Mouse (Mus musculus): ENCODE measurements at regions not wholly inside any gene's neighbourhood (a gene's known extent, or its start where the extent isn't known, plus 50 kb on each side); places are given as distances from the start of the nearest gene placed in this dataset.
A peak's percentile ranks its signal among the peaks of the same experiment; 100 is the strongest.
"Not testable (repeated sequence)": the region's sequence is repeated elsewhere in the genome, so short reads cannot be mapped to it uniquely, and the experiment has no call there.

- Histone ChIP-seq H3K27ac (no peak overlapping the region), H3K4me3 (no peak overlapping the region)
- intact Hi-C loops (cut with DNase I), result no loop called here
- DNase-seq (ENCODE audit: extremely low spot score in 1 of 2, low spot score in 2 of 2), result no peak
- TF ChIP-seq CTCF (IDR thresholded peaks at IDR 0.05), result no peak; the same call in 1 of the 2 replicates
Observed at GRCm38 (mm10) chr9:41914611-41915010, 209.5 kb downstream of the Sorl1 start.

DNA sequence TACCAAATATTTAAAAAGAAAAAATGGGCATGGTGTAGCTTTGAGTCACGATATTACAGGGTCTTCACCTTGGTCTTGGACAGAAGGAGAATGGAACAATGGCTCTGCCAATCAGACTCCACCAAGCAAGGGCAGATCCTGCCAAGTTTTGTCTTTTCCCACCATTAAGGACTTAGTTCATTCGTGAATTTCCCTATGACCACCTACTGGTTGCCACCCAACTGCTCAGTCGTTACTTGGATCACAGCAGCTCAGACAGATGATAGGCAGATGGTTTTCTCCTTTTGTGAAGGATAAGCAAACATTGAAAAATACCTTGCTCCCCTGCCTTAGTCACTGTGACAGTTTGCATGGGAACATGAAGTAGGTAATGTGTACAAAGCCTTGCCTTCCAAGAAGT is 210.2 kb downstream of the Sorl1 start:
- H3K4me3 ChIP-seq, result no peak overlapping the region
- no peak for TF ChIP-seq CTCF (IDR thresholded peaks at IDR 0.05)
- intact Hi-C loops (cut with DNase I), result no loop called here
- DNase-seq (ENCODE audit: extremely low spot score in 1 of 2, low spot score in 2 of 2), result no peak
- no peak overlapping the region for H3K27ac ChIP-seq

GRCm38 (mm10) chr9:41912482-41912881 is 211.6 kb downstream of the Sorl1 start:
- intact Hi-C loops (cut with DNase I), result no loop called here
- no peak overlapping the region for H3K4me3 ChIP-seq
- no peak for TF ChIP-seq CTCF (IDR thresholded peaks at IDR 0.05)
- H3K27ac ChIP-seq, result no peak overlapping the region
- DNase-seq (ENCODE audit: extremely low spot score in 1 of 2, low spot score in 2 of 2), result no peak

- no peak for TF ChIP-seq CTCF (IDR thresholded peaks at IDR 0.05)
- Histone ChIP-seq H3K27ac (no peak overlapping the region), H3K4me3 (no peak overlapping the region)
- no peak for DNase-seq (ENCODE audit: extremely low spot score in 1 of 2, low spot score in 2 of 2)
- intact Hi-C loops (cut with DNase I), result no loop called here
Observed at GRCm38 (mm10) chr9:41900606-41900974, 223.5 kb downstream of the Sorl1 start.

DNA sequence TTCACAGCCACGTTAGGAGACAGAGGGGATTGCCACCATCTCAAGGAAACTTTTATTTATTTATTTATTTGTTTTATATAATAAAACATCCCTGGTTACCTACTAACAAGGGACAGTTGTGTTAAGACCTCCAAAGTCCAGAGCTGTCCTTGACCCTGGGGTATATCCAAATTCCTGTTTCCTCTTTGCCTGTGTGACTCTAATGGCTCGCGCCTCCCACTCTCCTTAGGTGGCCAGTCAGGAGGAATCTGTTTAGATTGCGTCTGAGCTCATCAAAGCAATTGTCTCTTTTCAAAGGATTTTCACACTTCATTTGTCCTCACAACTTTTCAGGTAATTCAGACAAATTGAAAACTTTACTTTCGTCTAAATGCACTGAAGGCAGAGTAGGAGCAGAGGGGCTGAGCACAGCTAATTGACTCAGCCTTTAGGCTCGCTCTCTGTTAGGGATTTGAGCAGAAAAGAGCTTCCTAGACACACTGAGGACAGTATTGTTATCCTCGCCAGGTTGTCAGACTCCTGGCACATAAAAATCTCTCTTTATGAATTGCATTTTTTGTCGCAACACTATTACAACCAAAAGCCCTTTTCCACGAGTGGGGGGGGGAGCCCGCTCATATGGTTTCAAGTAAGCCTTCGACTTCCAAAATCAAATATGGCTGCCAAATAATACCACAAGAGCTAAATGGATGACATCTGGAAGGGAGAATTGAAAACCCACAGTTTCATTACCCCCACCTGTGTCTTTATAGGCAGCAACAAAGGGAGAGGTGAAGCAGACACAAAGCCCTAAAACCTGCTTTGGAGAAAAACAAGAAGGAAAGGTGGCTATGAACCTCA is 224.1 kb downstream of the Sorl1 start:
- Histone ChIP-seq H3K27ac (no peak overlapping the region), H3K4me3 (no peak overlapping the region)
- intact Hi-C loops (cut with DNase I), result no loop called here
- TF ChIP-seq CTCF (IDR thresholded peaks at IDR 0.05), result no peak
- no peak for DNase-seq (ENCODE audit: extremely low spot score in 1 of 2, low spot score in 2 of 2)

DNA sequence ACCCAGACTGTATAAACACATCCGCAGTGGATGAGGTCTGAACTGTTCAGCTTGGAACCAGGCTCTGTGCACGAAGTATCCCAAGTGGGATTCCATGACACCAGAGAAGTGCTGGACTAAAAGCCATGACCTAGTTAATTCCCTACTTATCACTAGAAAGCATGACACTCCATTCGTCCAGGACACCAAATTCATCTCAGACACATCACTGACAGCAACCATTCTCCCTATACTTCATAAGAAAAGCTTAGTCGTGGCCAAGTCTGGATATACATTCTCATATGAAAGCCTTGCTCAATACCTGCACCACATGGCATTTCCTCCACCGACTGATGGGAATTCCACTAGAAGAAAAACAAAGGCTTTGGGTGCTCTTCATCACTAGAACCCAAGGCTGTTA is 229.0 kb downstream of the Sorl1 start:
- Histone ChIP-seq H3K4me3 (no peak overlapping the region), H3K27ac (no peak overlapping the region)
- TF ChIP-seq CTCF (IDR thresholded peaks at IDR 0.05), result no peak
- intact Hi-C loops (cut with DNase I), result no loop called here
- DNase-seq (ENCODE audit: extremely low spot score in 1 of 2, low spot score in 2 of 2), result no peak

DNA sequence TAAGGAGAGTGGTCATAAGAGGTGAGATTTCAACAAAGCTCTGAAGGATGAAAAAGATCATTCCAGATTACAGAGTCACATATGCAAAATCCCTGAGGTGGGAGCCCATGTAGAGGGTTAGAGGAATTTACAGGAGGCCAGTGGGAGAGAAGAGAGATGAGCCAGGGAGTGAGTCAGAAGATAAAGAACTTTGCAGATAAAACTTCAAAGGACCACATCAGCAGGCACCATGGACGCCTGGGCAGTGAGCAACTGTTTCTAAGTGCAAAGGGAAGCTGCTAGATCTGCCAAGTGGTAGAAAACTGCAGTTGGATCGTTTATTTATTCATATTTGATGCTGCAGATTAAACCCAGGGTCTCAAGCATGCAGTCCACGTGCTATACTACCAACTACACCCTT is 231.3 kb downstream of the Sorl1 start:
- TF ChIP-seq CTCF (IDR thresholded peaks at IDR 0.05), result no peak
- intact Hi-C loops (cut with DNase I), result loop anchor here (5.0 kb wide), 3 partner anchors 156 to 421 kb away; no protein-coding TSS in a partner anchor
- H3K27ac ChIP-seq, result no peak overlapping the region
- no peak for DNase-seq (ENCODE audit: extremely low spot score in 1 of 2, low spot score in 2 of 2)
- no peak overlapping the region for H3K4me3 ChIP-seq

- TF ChIP-seq CTCF (IDR thresholded peaks at IDR 0.05), result no peak
- H3K27ac ChIP-seq, result peak overlapping the region; percentile 80
- peak overlapping the region; percentile 52 for H3K4me3 ChIP-seq
- intact Hi-C loops (cut with DNase I), result loop anchor here (2.0 to 5.0 kb wide), 4 partner anchors 60 to 419 kb away; no protein-coding TSS in a partner anchor
- DNase-seq (ENCODE audit: extremely low spot score in 1 of 2, low spot score in 2 of 2), result no peak
Observed at GRCm38 (mm10) chr9:41891206-41891605, 232.9 kb downstream of the Sorl1 start.

DNA sequence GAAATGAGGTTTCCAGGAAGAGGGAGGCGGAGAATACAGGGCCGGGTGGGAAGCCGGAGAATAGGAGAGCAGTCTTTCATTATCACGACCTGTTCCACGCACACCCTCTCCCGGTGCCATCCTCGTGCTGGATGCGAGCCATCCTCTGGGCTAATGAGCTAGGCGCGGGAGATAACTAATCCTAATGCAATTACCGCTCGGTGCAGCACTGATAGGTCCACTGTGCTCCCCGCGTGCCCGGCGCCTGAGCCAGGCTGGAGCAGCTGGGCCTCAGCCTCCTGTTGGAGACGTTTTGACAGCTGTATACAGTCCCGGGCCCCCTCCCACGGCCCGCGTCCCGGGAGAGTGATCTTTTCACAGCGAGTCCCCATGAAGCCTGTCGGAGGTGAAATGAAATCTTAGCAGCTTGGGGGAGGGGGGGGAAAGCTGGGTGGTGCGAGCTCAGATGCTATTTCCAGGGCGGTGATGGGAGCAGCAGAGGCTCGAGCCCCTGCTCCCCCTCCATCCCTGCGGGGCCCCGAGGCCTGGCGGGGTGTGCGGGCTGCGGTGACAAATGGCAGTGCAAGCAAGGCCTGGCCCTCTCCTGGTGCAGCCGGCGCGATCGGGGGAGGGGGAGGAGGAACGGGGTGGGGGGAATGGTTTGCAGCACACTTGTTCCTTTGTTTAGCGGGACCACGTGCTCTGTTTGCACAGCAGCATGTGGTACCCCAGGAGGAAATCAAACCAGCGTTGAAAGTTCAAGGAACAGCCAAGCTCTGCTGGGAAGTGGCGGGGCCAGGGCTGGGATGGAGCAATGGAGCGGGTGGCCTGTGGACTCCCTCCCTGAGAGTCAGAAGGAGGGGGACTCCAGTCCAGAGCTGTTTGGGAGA is 233.6 kb downstream of the Sorl1 start:
- DNase-seq (ENCODE audit: extremely low spot score in 1 of 2, low spot score in 2 of 2), result peak; percentile 60 to 68
- TF ChIP-seq CTCF (IDR thresholded peaks at IDR 0.05), result peak; percentile 15; the same call in 1 of the 2 replicates
- Histone ChIP-seq H3K27ac (peak overlapping the region; percentile 80), H3K4me3 (peak overlapping the region; percentile 52)
- intact Hi-C loops (cut with DNase I), result loop anchor here (2.0 to 5.0 kb wide), 4 partner anchors 60 to 418 kb away; no protein-coding TSS in a partner anchor

DNA sequence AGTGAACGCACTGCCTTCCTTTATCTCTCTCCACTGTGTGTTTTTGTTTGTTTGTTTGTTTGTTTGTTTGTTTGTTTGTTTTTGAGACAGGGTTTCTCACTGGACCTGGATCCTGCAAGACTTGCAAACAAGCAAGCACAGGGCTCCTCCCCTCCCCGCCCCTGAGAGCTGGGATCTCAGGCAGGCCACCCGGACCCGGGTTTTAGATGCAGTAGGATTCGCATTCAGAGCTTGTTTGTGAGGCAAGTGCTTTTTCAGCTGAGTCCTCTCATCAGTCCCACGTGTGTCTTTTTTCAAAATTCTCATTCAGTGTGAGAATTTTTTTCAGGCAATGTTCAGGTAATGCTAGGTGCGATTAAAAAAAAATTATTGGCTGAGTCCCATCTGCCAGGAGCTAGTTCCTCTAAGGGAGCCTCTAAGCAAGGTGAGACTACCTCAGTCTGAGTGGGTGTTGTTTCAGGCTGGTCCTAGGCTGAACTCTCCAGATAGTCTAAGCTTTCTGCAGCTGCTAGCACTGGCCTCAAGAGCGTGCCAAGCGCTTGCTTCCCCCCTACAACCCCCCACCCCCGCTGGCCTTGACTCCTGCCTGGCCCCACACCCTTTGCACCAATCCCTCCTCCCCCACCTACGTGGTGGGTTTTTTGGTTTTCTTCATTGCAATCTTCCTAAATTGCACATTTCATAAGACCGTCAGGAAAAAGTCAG is 234.4 kb downstream of the Sorl1 start:
- intact Hi-C loops (cut with DNase I), result loop anchor here (2.0 to 5.0 kb wide), 4 partner anchors 61 to 417 kb away; no protein-coding TSS in a partner anchor
- Histone ChIP-seq H3K4me3 (peak overlapping the region; percentile 52), H3K27ac (peak overlapping the region; percentile 80)
- no peak for DNase-seq (ENCODE audit: extremely low spot score in 1 of 2, low spot score in 2 of 2)
- TF ChIP-seq CTCF (IDR thresholded peaks at IDR 0.05), result no peak

GRCm38 (mm10) chr9:41888616-41889150 is 235.4 kb downstream of the Sorl1 start:
- Histone ChIP-seq H3K4me3 (no peak overlapping the region), H3K27ac (no peak overlapping the region)
- TF ChIP-seq CTCF (IDR thresholded peaks at IDR 0.05), result no peak
- intact Hi-C loops (cut with DNase I), result no loop called here
- no peak for DNase-seq (ENCODE audit: extremely low spot score in 1 of 2, low spot score in 2 of 2)

- intact Hi-C loops (cut with DNase I); H3K27ac ChIP-seq; DNase-seq (ENCODE audit: extremely low spot score in 1 of 2, low spot score in 2 of 2); H3K4me3 ChIP-seq: not testable (repeated sequence)
Observed at GRCm38 (mm10) chr9:41886456-41886855, 237.6 kb downstream of the Sorl1 start.

Measured in left cerebral cortex, adult 2 months (tissue).